Mouse (Mus musculus) gastrocnemius, adult 8-10 months (tissue): ENCODE results near the gene Mterf2. TPM values are rescaled to one million over a fixed set of nuclear protein-coding genes. Genes with fewer than 3 reads are reported as not detected.

ENCODE experiments used
- total RNA-seq, 4 experiments: library from RNA; stranded (reverse); gene quantifications; 2 replicates each; pipeline ENCODE4 v1.2.4; 2022

The Mterf2 gene
- total RNA-seq, 4 experiments from 2014 or later = 8.0 to 9.5 (median 8.9) TPM

Other genes starting within 250 kb of the Mterf2 start
- 10 to 100 TPM; 36.0 to 50.3 (median 38.3) TPM for gene Ric8b, start 210.4 kb downstream of the Mterf2 start, total RNA-seq
- gene Fhl4, start 25.5 kb downstream of the Mterf2 start, total RNA-seq = under 1 TPM in 2 of 4 experiments, not detected in 2; 0.12 to 0.20 TPM
- gene Tmem263, start 25.4 kb downstream of the Mterf2 start, total RNA-seq = 10 to 100 TPM in 2 of 4 experiments, 1 to 10 TPM in 2; 8.4 to 11.2 (median 9.9) TPM
- gene Cry1, start 57.0 kb upstream of the Mterf2 start, total RNA-seq = 10 to 100 TPM; 11.5 to 13.2 (median 11.8) TPM